Mouse (Mus musculus): ENCODE data around the gene Sinhcaf. TPM values are rescaled to one million over a fixed set of nuclear protein-coding genes. Genes with fewer than 3 reads are reported as not detected.
"Not testable (repeated sequence)": the region's sequence is repeated elsewhere in the genome, so short reads cannot be mapped to it uniquely, and the experiment has no call there.

Gene Sinhcaf
- polyA plus RNA-seq, 1 experiment from 2014 or later, result 89.8 TPM

- WGBS, result 91% methylated on average over 1 of the region's 3 CpGs
- peak; percentile 31 for DNase-seq
- H3K9me3 ChIP-seq (ENCODE audit: control insufficient read depth, low read length); H3K4me2 ChIP-seq (ENCODE audit: low read length); H3K4me1 ChIP-seq (ENCODE audit: control insufficient read depth, insufficient read depth, low read length); H3K27me3 ChIP-seq (ENCODE audit: control insufficient read depth, insufficient read depth, low read length); H3K9ac ChIP-seq (replicated peaks; ENCODE audit: low read length); H3K27ac ChIP-seq (replicated peaks; ENCODE audit: low read depth, low read length); ATAC-seq (ENCODE audit: low FRiP score, low TSS enrichment); H3K4me3 ChIP-seq (replicated peaks; ENCODE audit: low read depth, low read length); H3K36me3 ChIP-seq (ENCODE audit: control insufficient read depth, insufficient read depth, low read length): not testable (repeated sequence)
These were observed 5.9 kb downstream of the Sinhcaf start for GRCm38 (mm10) chr6:148940383-148940782.

DNA sequence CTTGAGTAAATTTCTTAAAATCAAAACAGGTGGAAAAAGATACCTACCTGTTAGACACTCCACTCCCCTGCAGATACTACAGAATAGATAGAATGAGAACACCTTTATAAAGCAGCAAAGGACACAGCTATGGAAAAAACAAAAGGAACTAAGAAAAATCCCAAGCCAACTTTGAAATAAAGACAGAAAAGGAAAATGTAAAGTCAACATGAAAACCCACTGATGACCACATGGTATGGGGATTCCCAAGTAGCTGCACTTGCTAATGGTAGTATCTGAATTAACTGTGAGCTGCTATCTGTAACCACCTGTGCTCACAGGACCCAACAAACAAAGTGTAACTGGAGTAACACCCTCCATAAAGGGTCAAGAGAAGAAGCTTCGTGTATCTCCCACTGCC is 8.6 kb downstream of the Sinhcaf start:
- ATAC-seq (ENCODE audit: low FRiP score, low TSS enrichment) (no peak), DNase-seq (no peak)
- no peak overlapping the region for H3K4me2 ChIP-seq (ENCODE audit: low read length)
- no peaks in the 10 kb centered on the region for H3K9me3 ChIP-seq (ENCODE audit: control insufficient read depth, low read length)
- H3K4me3 ChIP-seq (replicated peaks; ENCODE audit: low read depth, low read length), result no peak overlapping the region
- H3K9ac ChIP-seq (replicated peaks; ENCODE audit: low read length), result no peak overlapping the region
- no peaks in the 10 kb centered on the region for H3K27me3 ChIP-seq (ENCODE audit: control insufficient read depth, insufficient read depth, low read length)
- WGBS, result 67% methylated on average over 1 of the region's 1 CpGs
- no peaks in the 10 kb centered on the region for H3K4me1 ChIP-seq (ENCODE audit: control insufficient read depth, insufficient read depth, low read length)
- H3K27ac ChIP-seq (replicated peaks; ENCODE audit: low read depth, low read length), result no peak overlapping the region
- no peaks in the 10 kb centered on the region; the same call in 1 of the 2 replicates for H3K36me3 ChIP-seq (ENCODE audit: control insufficient read depth, insufficient read depth, low read length)

DNA sequence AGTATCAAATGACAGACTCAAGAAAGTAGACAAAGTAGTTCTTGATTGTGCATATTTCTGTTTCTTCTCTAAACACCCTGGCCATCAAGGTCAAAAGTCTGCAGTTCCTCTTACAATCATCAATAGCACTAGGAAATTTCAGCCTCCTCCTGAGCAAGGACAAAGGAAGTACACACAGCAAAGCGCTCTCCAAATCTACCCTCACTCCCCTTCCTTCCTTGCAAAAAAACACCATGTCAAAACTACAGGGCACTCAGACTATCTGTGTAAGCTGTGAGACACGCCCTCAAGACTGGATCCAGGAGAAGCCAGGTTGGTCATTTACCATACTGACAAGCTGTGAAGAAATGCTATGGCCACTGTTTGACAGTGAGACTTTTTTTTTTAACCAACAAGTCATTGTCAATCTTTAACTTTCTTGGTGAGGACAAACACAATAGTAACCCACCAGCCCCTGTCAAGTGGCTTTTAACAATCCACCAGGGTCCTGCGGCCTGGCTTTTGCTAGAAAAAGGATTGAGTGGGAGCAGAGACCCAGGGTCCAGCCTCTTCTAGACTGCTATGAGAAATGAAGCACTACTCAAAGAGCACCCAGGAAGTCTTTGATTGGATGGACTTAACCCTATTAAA is 11.2 kb downstream of the Sinhcaf start:
- WGBS, result 72% methylated on average over 3 of the region's 3 CpGs

GRCm38 (mm10) chr6:148931281-148931680 is 15.0 kb downstream of the Sinhcaf start:
- Histone ChIP-seq H3K4me3 (replicated peaks; ENCODE audit: low read depth, low read length) (no peak overlapping the region), H3K4me1 (ENCODE audit: control insufficient read depth, insufficient read depth, low read length) (no peaks in the 10 kb centered on the region), H3K27me3 (ENCODE audit: control insufficient read depth, insufficient read depth, low read length) (no peaks in the 10 kb centered on the region), H3K9me3 (ENCODE audit: control insufficient read depth, low read length) (no peaks in the 10 kb centered on the region), H3K4me2 (ENCODE audit: low read length) (no peak overlapping the region), H3K36me3 (ENCODE audit: control insufficient read depth, insufficient read depth, low read length) (peaks cover 53% of the 10 kb centered on the region), H3K9ac (replicated peaks; ENCODE audit: low read length) (no peak overlapping the region), H3K27ac (replicated peaks; ENCODE audit: low read depth, low read length) (no peak overlapping the region)
- WGBS, result 87% methylated on average over 6 of the region's 6 CpGs
- DNase-seq (no peak), ATAC-seq (ENCODE audit: low FRiP score, low TSS enrichment) (no peak)

More for the DNA sequence above, 11.2 kb downstream of the Sinhcaf start:
- H3K4me2 ChIP-seq (ENCODE audit: low read length), result no peak overlapping the region
- no peak overlapping the region for H3K4me3 ChIP-seq (replicated peaks; ENCODE audit: low read depth, low read length)
- DNase-seq, result no peak
- H3K27me3 ChIP-seq (ENCODE audit: control insufficient read depth, insufficient read depth, low read length), result no peaks in the 10 kb centered on the region
- H3K9me3 ChIP-seq (ENCODE audit: control insufficient read depth, low read length), result no peaks in the 10 kb centered on the region
- ATAC-seq (ENCODE audit: low FRiP score, low TSS enrichment), result no peak
- H3K27ac ChIP-seq (replicated peaks; ENCODE audit: low read depth, low read length), result no peak overlapping the region
- no peak overlapping the region for H3K9ac ChIP-seq (replicated peaks; ENCODE audit: low read length)
- H3K36me3 ChIP-seq (ENCODE audit: control insufficient read depth, insufficient read depth, low read length), result peaks cover 26% of the 10 kb centered on the region
- no peaks in the 10 kb centered on the region for H3K4me1 ChIP-seq (ENCODE audit: control insufficient read depth, insufficient read depth, low read length)

GRCm38 (mm10) chr6:148918841-148919398 is 27.3 kb downstream of the Sinhcaf start:
- peaks cover 27% of the 10 kb centered on the region for H3K36me3 ChIP-seq (ENCODE audit: control insufficient read depth, insufficient read depth, low read length)
- no peak overlapping the region for H3K9ac ChIP-seq (replicated peaks; ENCODE audit: low read length)
- ATAC-seq (ENCODE audit: low FRiP score, low TSS enrichment), result no peak

DNA sequence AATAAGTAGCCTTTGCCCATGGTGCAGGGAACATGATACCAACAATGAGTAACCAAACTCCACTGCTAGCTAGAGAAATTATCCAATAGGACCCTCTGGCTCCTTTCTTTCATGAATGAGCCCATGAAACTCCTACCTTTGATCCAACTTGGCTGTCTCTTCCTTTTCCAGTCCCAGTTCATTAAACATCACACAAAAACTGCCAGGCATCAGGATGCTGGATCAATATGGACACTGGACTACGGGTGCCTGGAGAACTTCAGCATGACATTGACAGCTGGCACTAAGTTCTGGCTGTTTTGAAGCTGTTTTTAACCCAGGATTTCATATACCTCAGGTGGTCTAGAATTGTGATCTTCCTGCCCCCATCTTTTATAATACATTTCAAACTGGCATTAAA is 28.6 kb downstream of the Sinhcaf start:
- no peaks in the 10 kb centered on the region for H3K27me3 ChIP-seq (ENCODE audit: control insufficient read depth, insufficient read depth, low read length)
- H3K9me3 ChIP-seq (ENCODE audit: control insufficient read depth, low read length), result no peaks in the 10 kb centered on the region
- H3K4me2 ChIP-seq (ENCODE audit: low read length), result no peak overlapping the region
- peaks cover 19% of the 10 kb centered on the region for H3K36me3 ChIP-seq (ENCODE audit: control insufficient read depth, insufficient read depth, low read length)
- no peaks in the 10 kb centered on the region for H3K4me1 ChIP-seq (ENCODE audit: control insufficient read depth, insufficient read depth, low read length)
- H3K4me3 ChIP-seq (replicated peaks; ENCODE audit: low read depth, low read length), result no peak overlapping the region
- DNase-seq, result no peak
- 82% methylated on average over 1 of the region's 1 CpGs for WGBS
- ATAC-seq (ENCODE audit: low FRiP score, low TSS enrichment), result no peak
- H3K27ac ChIP-seq (replicated peaks; ENCODE audit: low read depth, low read length), result no peak overlapping the region
- H3K9ac ChIP-seq (replicated peaks; ENCODE audit: low read length), result no peak overlapping the region

More at GRCm38 (mm10) chr6:148918841-148919398, 27.3 kb downstream of the Sinhcaf start:
- Histone ChIP-seq H3K27me3 (ENCODE audit: control insufficient read depth, insufficient read depth, low read length) (no peaks in the 10 kb centered on the region), H3K4me2 (ENCODE audit: low read length) (no peak overlapping the region), H3K9me3 (ENCODE audit: control insufficient read depth, low read length) (no peaks in the 10 kb centered on the region), H3K4me1 (ENCODE audit: control insufficient read depth, insufficient read depth, low read length) (no peaks in the 10 kb centered on the region), H3K4me3 (replicated peaks; ENCODE audit: low read depth, low read length) (no peak overlapping the region), H3K27ac (replicated peaks; ENCODE audit: low read depth, low read length) (no peak overlapping the region)
- no peak for DNase-seq

- Histone ChIP-seq H3K27me3 (ENCODE audit: control insufficient read depth, insufficient read depth, low read length) (no peaks in the 10 kb centered on the region), H3K4me1 (ENCODE audit: control insufficient read depth, insufficient read depth, low read length) (no peaks in the 10 kb centered on the region), H3K36me3 (ENCODE audit: control insufficient read depth, insufficient read depth, low read length) (peaks cover 19% of the 10 kb centered on the region), H3K27ac (replicated peaks; ENCODE audit: low read depth, low read length) (no peak overlapping the region), H3K4me2 (ENCODE audit: low read length) (no peak overlapping the region), H3K9ac (replicated peaks; ENCODE audit: low read length) (no peak overlapping the region), H3K4me3 (replicated peaks; ENCODE audit: low read depth, low read length) (no peak overlapping the region), H3K9me3 (ENCODE audit: control insufficient read depth, low read length) (no peaks in the 10 kb centered on the region)
- DNase-seq (peak; percentile 39), ATAC-seq (ENCODE audit: low FRiP score, low TSS enrichment) (no peak)
- 41% methylated on average over 3 of the region's 3 CpGs for WGBS
These were observed 29.4 kb downstream of the Sinhcaf start for GRCm38 (mm10) chr6:148916817-148917216.

GRCm38 (mm10) chr6:148913938-148914337 is 32.3 kb downstream of the Sinhcaf start:
- H3K9me3 ChIP-seq (ENCODE audit: control insufficient read depth, low read length), result no peaks in the 10 kb centered on the region

DNA sequence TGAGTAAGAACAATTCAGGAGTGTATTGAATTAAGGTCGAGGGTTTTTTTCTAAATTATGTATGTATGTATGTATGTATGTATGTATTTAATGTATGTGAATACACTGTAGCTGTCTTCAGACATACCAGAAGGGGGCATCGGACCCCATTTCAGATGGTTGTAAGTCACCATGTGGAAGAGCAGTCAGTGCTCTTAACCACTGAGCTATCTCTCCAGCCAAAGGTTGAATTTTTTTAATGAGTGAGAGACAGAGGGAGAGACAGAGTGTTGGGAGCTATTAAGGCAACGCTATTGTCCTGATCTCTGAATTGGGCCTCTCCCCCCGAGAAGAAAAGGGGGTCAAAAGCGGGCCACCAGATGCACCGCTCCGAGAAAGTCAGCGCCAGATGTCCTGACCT is 34.4 kb downstream of the Sinhcaf start:
- not testable (repeated sequence) for H3K36me3 ChIP-seq (ENCODE audit: control insufficient read depth, insufficient read depth, low read length); H3K27ac ChIP-seq (replicated peaks; ENCODE audit: low read depth, low read length); H3K9me3 ChIP-seq (ENCODE audit: control insufficient read depth, low read length); ATAC-seq (ENCODE audit: low FRiP score, low TSS enrichment); H3K4me1 ChIP-seq (ENCODE audit: control insufficient read depth, insufficient read depth, low read length); DNase-seq; H3K4me3 ChIP-seq (replicated peaks; ENCODE audit: low read depth, low read length); H3K27me3 ChIP-seq (ENCODE audit: control insufficient read depth, insufficient read depth, low read length); H3K4me2 ChIP-seq (ENCODE audit: low read length); H3K9ac ChIP-seq (replicated peaks; ENCODE audit: low read length)
- 85% methylated on average over 7 of the region's 8 CpGs for WGBS

More at GRCm38 (mm10) chr6:148913938-148914337, 32.3 kb downstream of the Sinhcaf start:
- WGBS, result 14% methylated on average over 2 of the region's 2 CpGs
- no peak overlapping the region for H3K27ac ChIP-seq (replicated peaks; ENCODE audit: low read depth, low read length)
- H3K4me1 ChIP-seq (ENCODE audit: control insufficient read depth, insufficient read depth, low read length), result no peaks in the 10 kb centered on the region
- peak; percentile 88 for DNase-seq
- H3K27me3 ChIP-seq (ENCODE audit: control insufficient read depth, insufficient read depth, low read length), result no peaks in the 10 kb centered on the region
- H3K4me2 ChIP-seq (ENCODE audit: low read length), result no peak overlapping the region
- no peak overlapping the region for H3K9ac ChIP-seq (replicated peaks; ENCODE audit: low read length)
- no peak for ATAC-seq (ENCODE audit: low FRiP score, low TSS enrichment)
- no peak overlapping the region for H3K4me3 ChIP-seq (replicated peaks; ENCODE audit: low read depth, low read length)
- 0 out of 2 replicates have a peak, but pooled peaks cover under 1% of the 10 kb centered on the region for H3K36me3 ChIP-seq (ENCODE audit: control insufficient read depth, insufficient read depth, low read length)
